Mouse (Mus musculus) hindbrain, embryonic 16.5 days (tissue): Measurements from ENCODE around the gene Tlx2. TPM values are rescaled to one million over a fixed set of nuclear protein-coding genes. Genes with fewer than 3 reads are reported as not detected.

Experiments used
- ATAC-seq: fragments of 200-750 bp; cut with Nextera tagmentation; 2 replicates; pipeline ENCODE4 v1.8.0; 2017; ENCODE audit warnings: moderate TSS enrichment, moderate library complexity
- H3K27ac ChIP-seq: fragments of 300-500 bp; sonication (generic); 2 replicates; pipeline ENCODE4 v1.5.1; 2014; ENCODE audit warnings: low read depth, mild to moderate bottlenecking, control low read depth, low read length, moderate library complexity
- H3K27me3 ChIP-seq: fragments of 300-500 bp; sonication (generic); replicated peaks from 2 replicates; pipeline ENCODE4 v1.6.1; 2014; ENCODE audit warnings: low read length; ENCODE audit not compliant: control insufficient read depth, insufficient read depth
- H3K36me3 ChIP-seq: fragments of 300-500 bp; sonication (generic); 2 replicates; pipeline ENCODE4 v1.6.1; 2014; ENCODE audit warnings: mild to moderate bottlenecking, low read length, moderate library complexity, mixed read lengths; ENCODE audit not compliant: control insufficient read depth, insufficient read depth
- H3K4me1 ChIP-seq: fragments of 300-500 bp; sonication (generic); 2 replicates; pipeline ENCODE4 v1.6.1; 2014; ENCODE audit warnings: low read depth, low read length; ENCODE audit not compliant: control insufficient read depth, insufficient read depth
- H3K4me2 ChIP-seq: fragments of 300-500 bp; sonication (generic); 2 replicates; pipeline ENCODE4 v1.6.1; 2014; ENCODE audit warnings: mild to moderate bottlenecking, low read length, control low read depth, moderate library complexity
- H3K4me3 ChIP-seq: fragments of 300-500 bp; sonication (generic); 2 replicates; pipeline ENCODE4 v1.5.1; 2014; ENCODE audit warnings: mild to moderate bottlenecking, low read length, control low read depth, moderate library complexity
- H3K9ac ChIP-seq: fragments of 300-500 bp; sonication (generic); 2 replicates; pipeline ENCODE4 v1.6.1; 2014; ENCODE audit warnings: low read depth, mild to moderate bottlenecking, control low read depth, low read length, moderate library complexity
- H3K9me3 ChIP-seq: fragments of 300-500 bp; sonication (generic); 2 replicates; pipeline ENCODE4 v1.6.1; 2014; ENCODE audit warnings: mild to moderate bottlenecking, low read length, moderate library complexity; ENCODE audit not compliant: control insufficient read depth
- WGBS: fragments of 180-500 bp; shearing (Covaris S2); extraction: QIAGEN DNeasy Blood & Tissue Kit; methylation state at CpG from one replicate; pipeline ENCODE4 v1.1.7; 2014; 5-methylcytosine and 5-hydroxymethylcytosine counted together
- polyA plus RNA-seq: library from polyadenylated mRNA; unstranded; fragments of >200 nt; fragmentation: Nextera tagmentation; extraction: Ambion mirVana; gene quantifications from 2 replicates; pipeline ENCODE4 v1.2.1, GENCODE M21; 2015

Gene Tlx2
- polyA plus RNA-seq, 1 experiment from 2014 or later: 0.16 TPM

DNA sequence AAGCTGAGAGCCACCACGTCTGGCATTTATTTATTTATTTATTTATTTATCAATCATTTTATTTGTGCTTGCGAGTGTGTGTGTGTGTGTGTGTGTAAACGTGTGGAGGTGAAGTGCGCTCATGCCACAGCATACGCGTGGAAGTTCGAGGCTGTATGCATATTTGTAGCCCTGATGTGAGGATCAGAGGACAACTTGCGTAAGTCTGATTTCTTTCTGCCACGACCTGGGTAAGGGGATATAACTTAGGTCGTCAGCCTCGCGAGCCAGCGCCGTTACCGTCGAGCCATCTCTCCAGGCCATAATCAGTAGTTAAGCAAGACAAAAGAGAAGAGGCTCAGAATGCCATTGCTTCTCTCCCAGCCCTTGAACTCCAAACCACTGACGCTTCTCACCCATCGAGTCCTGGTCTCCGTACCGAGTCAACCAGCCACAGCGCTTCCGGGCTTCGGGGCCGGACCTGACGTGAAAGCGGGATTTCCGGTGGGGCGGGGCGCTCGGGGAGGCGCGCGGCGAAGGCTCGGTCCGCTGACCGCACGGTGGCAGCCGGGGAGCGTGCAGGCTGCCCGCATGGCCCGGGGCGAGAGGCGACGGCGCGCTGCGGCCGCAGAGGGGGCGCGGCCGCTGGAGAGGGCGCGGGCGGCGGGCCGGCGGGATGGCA is 45.0 kb upstream of the Tlx2 start, which contains the start of gene Mogs:
TSS of gene Mogs (plus strand) at position 486 of the 661 bp plus-strand sequence.
- ATAC-seq: peak; percentile 90
- Histone ChIP-seq H3K27me3 (no peaks in the 10 kb centered on the region), H3K4me2 (peak within 1 kb of the TSS; percentile 79), H3K27ac (peak within 1 kb of the TSS; percentile 87), H3K9me3 (no peaks in the 10 kb centered on the region), H3K4me3 (peak within 1 kb of the TSS; percentile 95), H3K9ac (peak within 1 kb of the TSS; percentile 98), H3K36me3 (peaks cover 12% of the 10 kb centered on the region; the same call in 1 of the 2 replicates), H3K4me1 (peaks cover 33% of the 10 kb centered on the region)
- WGBS: 2% methylated on average over 29 of the region's 58 CpGs

DNA sequence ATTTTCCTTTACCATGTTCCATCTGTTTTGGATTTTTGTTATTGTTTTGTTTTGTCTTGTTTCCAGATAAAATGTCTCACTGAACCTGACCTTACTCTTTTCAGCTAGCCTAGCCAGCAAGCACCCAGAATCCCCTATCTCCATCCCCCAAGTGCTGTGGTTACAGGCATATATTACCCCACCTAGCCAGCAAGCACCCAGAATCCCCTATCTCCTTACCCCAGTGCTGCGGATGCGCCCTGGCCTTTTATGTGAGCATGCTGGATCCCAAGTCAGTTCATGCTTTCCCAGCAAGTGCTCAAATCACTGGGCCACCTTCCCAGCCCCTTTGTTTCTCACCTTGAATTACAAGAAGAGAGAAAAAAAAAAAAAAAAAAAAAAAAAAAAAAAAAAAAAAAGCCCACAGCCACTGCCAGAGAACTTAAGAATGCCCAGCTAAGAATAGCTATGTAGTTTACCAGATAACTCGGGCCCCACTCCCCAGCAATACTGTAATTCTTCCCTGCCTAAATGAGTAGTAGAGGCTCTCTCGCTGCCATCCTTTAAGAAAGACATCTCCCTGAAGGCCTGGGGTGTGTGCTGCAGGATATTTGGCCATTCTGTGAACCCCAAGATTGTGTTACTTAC is 41.5 kb upstream of the Tlx2 start:
- no peak overlapping the region for H3K9ac ChIP-seq
- no peaks in the 10 kb centered on the region for H3K36me3 ChIP-seq
- H3K4me2 ChIP-seq: no peak overlapping the region
- no peak overlapping the region for H3K4me3 ChIP-seq
- ATAC-seq: no peak
- H3K9me3 ChIP-seq: no peaks in the 10 kb centered on the region
- peaks cover 39% of the 10 kb centered on the region for H3K4me1 ChIP-seq
- no peaks in the 10 kb centered on the region for H3K27me3 ChIP-seq
- H3K27ac ChIP-seq: no peak overlapping the region
- WGBS: 93% methylated on average over 4 of the region's 4 CpGs

DNA sequence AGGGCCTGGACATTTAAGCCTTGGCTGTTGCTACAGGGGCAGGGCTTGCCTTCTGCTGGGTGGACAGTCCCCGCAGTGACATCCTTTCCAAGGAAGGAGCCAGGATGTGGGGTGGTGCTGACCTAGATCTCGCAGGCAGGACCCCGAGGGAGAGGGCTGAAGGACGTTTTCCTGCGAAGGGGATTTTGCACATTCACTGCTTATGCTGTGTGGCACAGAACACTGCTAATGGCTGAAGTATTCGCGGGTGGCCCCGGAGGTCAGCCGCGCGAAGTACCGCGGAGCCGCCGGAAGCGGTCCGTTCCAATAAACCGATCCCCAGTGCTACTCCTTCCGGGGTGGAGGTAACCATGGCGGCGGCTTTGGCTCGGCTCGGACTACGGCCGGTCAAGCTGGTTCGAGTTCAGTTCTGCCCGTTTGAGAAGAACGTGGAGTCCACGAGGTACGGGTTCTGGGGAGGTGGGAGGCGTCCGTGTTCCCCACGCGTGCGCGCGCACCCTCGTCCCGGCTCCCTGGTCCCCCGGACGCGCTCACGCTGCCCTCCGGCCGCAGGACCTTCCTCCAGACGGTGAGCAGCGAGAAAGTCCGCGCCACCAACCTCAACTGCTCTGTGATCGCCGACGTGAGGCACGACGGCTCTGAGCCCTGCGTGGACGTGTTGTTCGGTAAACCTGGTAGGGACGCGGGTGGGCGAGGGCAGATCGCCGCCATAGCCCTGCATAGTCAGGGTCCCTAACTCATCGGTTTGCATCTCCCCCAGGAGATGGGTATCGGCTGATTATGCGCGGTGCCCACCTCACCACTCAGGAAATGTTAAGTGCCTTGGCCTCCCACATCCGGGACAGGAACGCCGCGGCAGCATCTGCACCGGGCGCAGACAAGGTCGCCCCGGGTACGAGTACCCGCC is 38.9 kb upstream of the Tlx2 start, which contains the start of gene Mrpl53:
TSS of gene Mrpl53 (plus strand) at position 279 of the 907 bp plus-strand sequence.
- H3K9me3 ChIP-seq: no peaks in the 10 kb centered on the region
- peak within 1 kb of the TSS; percentile 94 for H3K4me2 ChIP-seq

DNA sequence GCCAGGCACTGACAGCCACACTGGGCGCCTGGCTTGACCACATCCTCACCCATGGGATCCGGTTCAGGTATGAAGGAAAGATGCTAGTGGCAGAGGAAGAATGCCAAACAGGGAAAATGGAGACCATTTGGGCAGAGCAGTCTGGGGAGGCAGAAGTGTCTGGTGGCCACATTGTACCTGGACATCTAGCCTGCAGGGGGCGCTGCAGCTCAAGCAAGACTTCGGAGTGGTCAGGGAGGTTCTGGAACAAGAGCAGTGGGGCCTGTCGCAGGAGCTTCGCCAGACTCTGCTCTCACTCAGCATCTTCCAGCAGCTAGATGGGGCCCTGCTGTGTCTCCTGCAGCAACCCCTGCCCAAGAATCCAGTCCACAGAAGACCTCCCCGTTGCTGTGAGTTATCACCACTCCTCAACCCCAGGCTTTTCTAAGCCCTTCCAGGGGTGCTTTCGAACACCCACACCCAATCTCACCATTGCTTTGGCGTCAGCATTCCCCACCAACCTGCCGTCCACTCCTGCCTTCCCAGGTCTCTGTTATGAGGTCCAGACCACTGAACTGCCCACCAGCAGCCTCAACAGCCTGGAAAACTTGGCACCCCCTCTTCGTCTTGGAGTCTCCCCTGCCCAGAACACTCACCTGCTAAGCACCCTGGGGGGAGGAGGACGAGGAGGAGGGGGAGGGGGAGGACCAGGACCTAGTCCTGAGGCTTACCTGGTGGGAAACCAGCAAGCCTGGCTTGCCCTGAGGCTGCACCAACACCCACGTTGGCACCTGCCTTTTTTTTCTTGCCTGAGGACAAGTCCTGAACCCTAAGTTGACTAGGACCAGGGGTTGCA is 37.7 kb upstream of the Tlx2 start:
- Histone ChIP-seq H3K9me3 (no peaks in the 10 kb centered on the region), H3K4me2 (peak overlapping the region; percentile 94), H3K27me3 (no peaks in the 10 kb centered on the region), H3K27ac (no peak overlapping the region; the same call in 1 of the 2 replicates), H3K4me3 (no peak overlapping the region; the same call in 1 of the 2 replicates), H3K36me3 (no peaks in the 10 kb centered on the region), H3K4me1 (peaks cover 31% of the 10 kb centered on the region), H3K9ac (peak overlapping the region; percentile 95; the same call in 1 of the 2 replicates)
- 0 out of 2 replicates have a peak, but pooled peaks have one; percentile 1 for ATAC-seq
- 38% methylated on average over 13 of the region's 13 CpGs for WGBS

More for the DNA sequence above, 38.9 kb upstream of the Tlx2 start, which contains the start of gene Mrpl53:
- Histone ChIP-seq H3K4me1 (peaks cover 23% of the 10 kb centered on the region), H3K27me3 (no peaks in the 10 kb centered on the region), H3K4me3 (peak within 1 kb of the TSS; percentile 66), H3K27ac (peak within 1 kb of the TSS; percentile 80), H3K36me3 (no peaks in the 10 kb centered on the region), H3K9ac (peak within 1 kb of the TSS; percentile 95)
- peak; percentile 93 for ATAC-seq
- under 1% methylated on average over 75 of the region's 76 CpGs for WGBS

DNA sequence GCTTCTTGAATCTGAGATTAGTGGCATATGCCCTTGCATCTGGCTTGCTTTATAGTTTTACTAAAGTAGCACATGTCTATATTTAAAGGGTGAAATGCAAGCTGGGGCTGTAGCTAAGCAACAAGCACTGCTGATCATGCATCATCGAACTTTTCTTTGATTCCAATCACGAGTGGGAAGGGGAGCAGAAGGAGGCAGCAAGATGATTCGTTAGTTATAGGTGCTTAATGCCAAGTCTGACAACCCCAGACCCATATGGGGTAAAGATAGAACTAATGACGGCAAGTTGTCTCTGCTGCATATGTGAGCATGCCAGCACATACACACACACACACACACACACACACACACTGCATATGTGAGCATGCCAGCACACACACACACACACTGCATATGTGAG is 34.1 kb upstream of the Tlx2 start:
- Histone ChIP-seq H3K4me1 (peaks cover 24% of the 10 kb centered on the region), H3K4me3 (no peak overlapping the region), H3K36me3 (no peaks in the 10 kb centered on the region), H3K27ac (no peak overlapping the region), H3K4me2 (no peak overlapping the region), H3K27me3 (no peaks in the 10 kb centered on the region), H3K9me3 (no peaks in the 10 kb centered on the region), H3K9ac (no peak overlapping the region)
- 60% methylated on average over 4 of the region's 4 CpGs for WGBS
- no peak for ATAC-seq

DNA sequence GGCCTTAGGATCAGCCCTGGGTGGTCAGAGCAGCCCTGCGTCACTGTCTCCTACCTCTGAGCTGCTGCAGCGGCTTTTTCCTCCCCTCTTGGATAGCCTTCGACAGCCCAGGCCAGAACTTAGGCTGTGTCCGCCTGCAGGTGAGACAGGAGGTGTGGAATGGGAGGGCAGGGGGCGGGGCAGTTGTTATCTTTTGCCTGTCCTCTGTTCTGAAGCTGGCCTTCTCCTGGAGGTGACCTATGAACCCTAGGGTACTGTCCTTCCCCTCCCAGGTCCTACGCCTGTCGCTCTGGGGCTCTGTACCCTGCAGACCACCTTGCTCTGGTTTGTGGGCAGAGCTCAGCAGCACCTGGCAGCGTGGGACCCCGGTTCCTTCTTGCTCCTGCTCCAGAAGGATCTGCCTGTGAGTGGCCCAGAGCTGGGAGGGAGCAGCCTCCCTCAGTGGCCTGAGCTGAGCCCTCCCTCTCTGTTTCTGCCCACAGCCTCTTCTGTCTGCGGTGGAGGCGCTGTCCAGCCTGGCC is 33.1 kb upstream of the Tlx2 start:
- no peak; the same call in 1 of the 2 replicates for ATAC-seq
- peak overlapping the region; percentile 70 for H3K4me3 ChIP-seq
- H3K27ac ChIP-seq: no peak overlapping the region; the same call in 1 of the 2 replicates
- H3K27me3 ChIP-seq: no peaks in the 10 kb centered on the region
- H3K9me3 ChIP-seq: no peaks in the 10 kb centered on the region
- WGBS: 54% methylated on average over 11 of the region's 11 CpGs
- peak overlapping the region; percentile 78 for H3K9ac ChIP-seq
- peaks cover 19% of the 10 kb centered on the region for H3K4me1 ChIP-seq
- no peaks in the 10 kb centered on the region for H3K36me3 ChIP-seq
- peak overlapping the region; percentile 69 for H3K4me2 ChIP-seq

DNA sequence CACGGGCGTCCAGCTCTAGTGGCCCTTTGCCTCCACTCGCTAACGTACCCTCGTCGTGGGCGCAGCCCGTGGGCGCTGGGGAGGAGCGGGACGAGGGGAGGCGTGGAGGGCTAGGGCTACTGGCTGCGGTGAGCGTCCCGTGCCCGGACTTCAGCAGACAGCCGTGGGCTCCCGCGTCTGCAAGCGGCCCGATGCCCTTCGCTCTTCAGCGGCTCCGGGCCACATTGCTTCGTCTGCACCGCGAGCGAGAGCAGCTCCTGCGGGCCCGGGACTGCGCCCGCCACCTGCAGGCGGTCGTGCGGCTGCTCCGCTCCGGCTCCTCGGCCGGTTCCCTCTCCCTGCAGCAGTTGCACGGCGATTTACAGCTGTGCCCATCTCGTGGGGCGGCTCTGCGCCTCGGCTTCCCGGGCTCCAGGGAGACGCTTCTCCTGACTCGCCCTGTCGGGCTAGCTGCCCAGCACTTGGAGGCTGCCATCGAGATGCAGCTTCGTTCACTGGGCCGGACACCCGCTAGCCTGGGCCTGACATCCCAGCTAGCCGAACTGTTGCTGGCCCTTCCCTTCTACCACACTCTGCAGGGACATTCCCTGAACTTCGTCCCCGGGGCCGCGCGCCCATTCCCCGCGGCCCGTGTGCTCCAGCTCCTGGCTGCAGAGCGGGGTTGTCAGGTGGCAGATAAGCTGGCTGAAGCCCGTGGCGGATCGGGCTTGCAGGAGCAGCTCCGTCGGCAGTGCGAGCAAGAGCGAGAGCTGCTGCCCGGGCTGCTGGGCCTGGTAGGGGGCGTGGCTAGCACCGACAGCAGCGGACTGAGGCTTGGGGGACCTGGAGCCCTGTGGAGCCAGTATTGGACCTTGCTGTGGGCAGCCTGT is 31.8 kb upstream of the Tlx2 start:
- H3K36me3 ChIP-seq: no peaks in the 10 kb centered on the region
- H3K4me1 ChIP-seq: peaks cover 13% of the 10 kb centered on the region
- under 1% methylated on average over 66 of the region's 74 CpGs for WGBS
- H3K27me3 ChIP-seq: no peaks in the 10 kb centered on the region
- peak overlapping the region; percentile 69 for H3K4me2 ChIP-seq
- no peaks in the 10 kb centered on the region for H3K9me3 ChIP-seq
- peak; percentile 75 for ATAC-seq
- peak overlapping the region; percentile 78 for H3K9ac ChIP-seq
- H3K4me3 ChIP-seq: peak overlapping the region; percentile 70
- peak overlapping the region; percentile 84 for H3K27ac ChIP-seq
